Mouse (Mus musculus): ENCODE data around the gene Klhl12.
"Not testable (repeated sequence)": the region's sequence is repeated elsewhere in the genome, so short reads cannot be mapped to it uniquely, and the experiment has no call there.

Klhl12 gene

DNA sequence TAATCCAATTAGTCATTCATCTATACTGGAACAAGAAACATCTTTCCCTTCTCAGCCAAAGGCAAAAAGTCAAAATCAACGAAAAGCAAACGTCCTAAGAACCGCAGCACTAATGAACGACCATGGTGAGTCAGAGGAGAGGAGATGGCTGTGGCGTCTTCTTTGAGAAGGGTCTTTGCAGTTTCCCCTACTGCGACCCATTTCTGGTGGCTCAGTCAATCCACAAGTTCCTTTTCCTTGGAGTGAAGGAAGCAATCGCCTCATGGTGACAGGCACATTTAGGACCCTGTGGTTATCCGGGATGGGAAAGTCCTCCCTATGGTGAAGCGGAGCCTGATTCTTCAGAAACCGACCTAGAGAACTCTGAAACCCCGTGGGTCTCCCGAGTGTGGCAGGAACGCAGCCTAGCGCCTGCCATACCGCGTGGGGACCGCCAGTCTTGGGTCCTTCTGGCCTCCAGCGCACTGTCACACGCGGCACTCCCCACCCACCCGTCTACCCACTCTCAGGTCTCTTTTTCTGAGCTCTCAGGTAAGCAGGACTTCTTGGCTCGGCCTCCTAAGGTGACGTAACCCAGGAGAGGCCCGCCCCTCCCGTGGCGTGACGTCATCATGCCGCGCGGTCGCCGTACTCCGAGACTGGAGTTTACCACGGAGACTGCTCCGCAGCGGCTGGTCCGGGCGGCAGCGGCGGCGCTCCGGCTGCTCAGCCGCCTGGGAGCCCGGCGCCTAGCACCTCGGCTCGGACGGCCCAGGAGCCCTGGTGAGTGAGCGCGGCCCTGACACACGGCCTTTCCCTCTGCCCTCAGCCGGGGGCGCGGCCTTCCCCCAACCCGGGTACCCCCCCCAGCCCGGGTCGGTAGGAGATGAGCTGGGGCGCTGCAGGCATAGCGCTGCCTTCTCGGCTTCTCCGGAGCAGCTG lies at the start of gene Klhl12:
Gene Klhl12, plus strand, starts transcription at position 628 of the 921 bp plus-strand sequence.
- peak; percentile 97 for DNase-seq (ENCODE audit: extremely low read depth, insufficient read length, low spot score)

DNA sequence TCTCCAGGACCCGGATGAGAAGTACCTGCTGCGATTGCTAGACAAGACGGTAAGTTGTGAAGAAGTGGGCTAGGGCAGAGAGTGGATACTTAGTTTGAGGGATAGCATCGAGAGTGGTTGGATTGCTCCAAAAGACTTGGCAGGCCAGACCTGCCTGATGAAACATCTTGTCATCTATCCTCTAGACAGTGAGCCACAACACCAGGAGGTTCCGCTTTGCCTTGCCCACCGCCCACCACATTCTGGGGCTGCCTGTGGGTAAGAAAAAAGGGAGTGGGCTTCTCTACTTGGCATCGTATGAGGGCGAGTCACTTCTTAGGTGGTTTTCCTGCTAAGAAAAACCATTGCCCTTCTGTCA lies 48.9 kb upstream of the Klhl12 start:
- DNase-seq (ENCODE audit: extremely low read depth, insufficient read length, low spot score), result no peak

DNA sequence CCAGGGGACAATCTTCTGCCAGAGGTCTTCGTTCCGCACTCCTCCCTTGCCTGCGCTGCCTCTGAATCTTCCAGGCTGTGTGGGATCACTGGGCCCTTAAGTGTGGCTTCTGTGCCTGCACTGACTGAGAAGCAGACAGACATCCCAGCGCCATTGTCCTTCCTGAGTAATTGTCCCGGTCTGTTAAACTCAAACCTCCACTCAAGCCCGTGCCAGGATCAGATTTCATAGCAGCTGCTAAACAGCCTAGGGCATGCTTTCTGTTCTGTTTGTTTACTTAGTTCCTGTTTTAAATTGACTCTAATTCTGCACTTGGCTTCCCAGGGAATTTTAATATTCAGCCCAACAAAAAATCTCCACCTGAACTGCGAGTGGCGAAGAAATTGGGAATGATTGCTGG lies 47.3 kb upstream of the Klhl12 start:
- no peak for DNase-seq (ENCODE audit: extremely low read depth, insufficient read length, low spot score)

DNA sequence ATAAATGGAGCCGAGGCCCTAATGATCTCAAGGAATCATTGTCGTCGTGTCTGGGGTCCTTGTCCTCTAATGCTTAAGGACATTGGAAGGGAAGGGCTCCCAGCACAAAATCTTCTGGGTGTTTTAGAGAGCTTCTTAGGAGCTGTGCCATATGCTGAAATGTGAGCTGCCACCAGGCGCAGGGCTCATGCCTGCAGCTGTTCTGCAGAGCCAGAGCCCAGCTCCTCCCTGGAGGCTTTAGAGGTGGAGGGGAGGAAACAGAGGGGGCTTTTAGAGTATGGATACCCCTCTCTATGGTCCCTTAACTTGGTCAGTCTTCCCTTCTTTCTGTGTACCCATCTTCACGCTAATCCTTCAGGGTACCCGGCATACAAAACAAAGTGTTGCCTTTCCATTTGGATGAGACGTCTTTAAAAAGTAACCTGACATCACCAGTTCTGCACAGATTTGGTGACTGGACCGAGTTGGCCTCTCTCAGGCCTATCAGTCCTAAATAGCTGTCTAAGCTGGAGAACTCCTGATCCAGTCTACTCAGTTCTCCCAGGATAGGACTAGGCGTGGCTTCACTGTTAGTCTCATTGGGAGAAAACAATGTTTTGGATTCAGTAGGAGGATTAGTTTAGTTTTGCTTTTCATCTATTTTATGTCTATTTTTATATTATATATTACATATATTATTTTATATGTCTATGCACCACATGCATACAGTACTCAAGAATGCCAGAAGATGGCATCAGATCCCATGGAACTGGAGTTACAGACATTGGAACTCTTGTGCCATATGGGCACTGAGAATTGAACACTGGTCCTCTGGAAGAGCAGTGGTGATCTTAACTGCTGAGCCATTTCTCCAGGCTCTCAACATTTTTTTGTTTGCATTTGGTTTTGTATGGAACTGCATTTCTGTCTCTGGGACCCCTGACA lies 43.4 kb upstream of the Klhl12 start:
- DNase-seq (ENCODE audit: extremely low read depth, insufficient read length, low spot score), result no peak

DNA sequence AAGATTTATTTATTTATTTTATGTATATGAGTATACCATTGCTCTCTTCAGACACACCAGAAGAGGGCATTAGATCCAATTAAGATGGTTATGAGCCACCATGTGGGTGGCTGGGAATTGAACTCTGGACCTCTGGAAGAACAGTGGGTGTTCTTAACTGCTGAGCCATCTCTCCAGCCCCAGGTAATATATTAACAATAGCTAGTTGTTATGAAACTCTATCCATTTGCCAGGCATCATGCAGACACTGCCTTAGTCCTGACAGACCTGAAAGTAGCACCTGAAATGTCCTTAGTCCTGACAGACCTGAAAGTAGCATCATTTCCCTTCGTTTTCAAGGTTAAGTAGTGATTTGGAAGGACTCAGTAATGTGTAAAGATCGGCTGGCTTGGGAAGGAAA lies 41.3 kb upstream of the Klhl12 start:
- no peak for DNase-seq (ENCODE audit: extremely low read depth, insufficient read length, low spot score)

DNA sequence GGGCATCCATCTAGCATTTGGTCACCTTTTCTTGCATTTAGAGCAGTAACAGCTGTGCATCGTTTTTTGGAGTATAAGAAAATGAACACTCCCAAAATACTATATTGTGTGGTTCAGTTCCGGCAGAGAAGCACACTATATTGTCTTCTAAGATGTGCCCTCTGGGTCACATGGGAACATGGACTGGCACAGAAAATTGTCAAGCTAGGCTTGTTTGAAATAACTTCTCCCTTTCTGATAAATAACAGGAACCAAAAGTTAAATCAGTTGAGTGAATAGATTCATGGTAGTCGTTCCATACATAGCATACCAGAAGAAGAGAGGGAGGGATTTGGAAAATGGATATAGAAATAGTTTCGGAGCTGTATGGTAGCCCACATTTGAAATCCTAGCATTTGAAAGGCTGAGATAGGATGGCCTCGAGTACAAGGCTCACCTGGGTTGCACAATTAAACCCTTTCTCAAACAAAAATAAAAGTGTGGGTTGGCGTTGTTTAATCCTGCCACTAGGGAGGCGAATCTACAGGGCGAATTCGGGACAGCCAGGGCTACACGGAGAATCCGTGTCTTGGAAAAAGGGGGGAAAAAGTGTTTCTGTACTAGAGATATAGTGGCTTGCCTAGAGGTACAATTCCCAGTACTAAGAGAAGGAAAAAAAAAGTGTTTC lies 40.7 kb upstream of the Klhl12 start:
- DNase-seq (ENCODE audit: extremely low read depth, insufficient read length, low spot score), result no peak

DNA sequence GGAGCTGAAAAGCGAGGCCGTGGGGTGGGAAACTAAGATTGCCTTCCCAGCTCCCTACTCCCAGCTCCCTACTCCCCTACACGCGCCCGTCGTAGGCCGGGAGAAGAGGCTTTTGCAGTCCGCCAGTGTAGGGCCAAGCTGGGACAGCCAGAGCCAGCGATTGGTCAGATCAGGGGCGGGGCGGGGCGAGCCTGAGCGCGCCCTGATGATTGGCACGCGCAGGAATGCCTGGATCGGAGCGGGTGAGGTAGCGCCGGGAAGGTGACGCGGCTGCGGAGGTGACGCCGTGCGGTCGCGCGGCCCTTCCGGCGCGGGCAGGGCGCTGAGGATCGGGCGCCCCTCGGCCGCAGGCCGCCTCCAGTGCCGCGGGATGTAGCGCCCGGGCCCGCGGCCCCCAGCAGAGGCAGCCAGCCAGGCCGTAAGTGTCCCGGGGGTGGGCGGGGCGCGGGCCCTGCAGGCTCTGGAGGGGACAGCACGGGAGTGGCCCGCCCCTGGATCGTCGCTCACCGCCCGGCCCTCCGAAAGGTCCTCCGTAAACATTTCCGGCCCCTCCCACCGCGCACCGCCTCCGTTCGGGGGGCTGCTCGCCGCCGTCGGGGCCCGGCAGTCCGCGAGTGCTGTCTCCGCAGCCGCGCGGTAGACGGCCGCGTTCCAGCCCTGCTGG lies 40.0 kb upstream of the Klhl12 start, which contains the start of gene Adipor1:
Gene Adipor1, plus strand, starts transcription at position 211 of the 664 bp plus-strand sequence.
- peak; percentile 99 for DNase-seq (ENCODE audit: extremely low read depth, insufficient read length, low spot score)

DNA sequence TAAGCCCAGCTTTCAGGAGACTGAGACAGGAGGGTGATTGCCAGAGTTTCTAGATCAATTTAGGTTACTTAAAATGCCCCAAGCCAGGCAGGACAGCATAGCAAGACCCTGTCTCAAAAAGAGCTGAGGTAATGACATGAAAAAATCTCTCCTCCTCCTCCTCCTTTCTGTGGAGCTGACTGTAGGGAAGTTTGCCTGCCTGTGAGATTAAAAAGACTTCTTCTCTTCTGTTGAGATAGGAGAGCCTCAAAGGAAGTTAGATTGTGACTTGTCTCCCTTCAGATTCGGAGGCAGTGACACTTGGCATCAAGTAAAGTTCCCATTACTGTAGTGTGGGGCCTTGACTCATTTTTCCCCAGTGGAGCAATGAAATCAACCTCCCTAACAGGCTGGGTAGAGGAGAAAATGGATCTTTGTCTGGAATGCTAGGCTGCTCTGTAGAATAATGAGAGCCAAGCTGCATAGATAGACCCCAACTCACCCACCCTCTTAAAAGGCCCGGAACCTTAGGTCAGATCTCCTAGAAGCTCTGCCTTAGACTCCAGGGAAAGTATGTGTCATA lies 36.8 kb upstream of the Klhl12 start:
- DNase-seq (ENCODE audit: extremely low read depth, insufficient read length, low spot score), result no peak

DNA sequence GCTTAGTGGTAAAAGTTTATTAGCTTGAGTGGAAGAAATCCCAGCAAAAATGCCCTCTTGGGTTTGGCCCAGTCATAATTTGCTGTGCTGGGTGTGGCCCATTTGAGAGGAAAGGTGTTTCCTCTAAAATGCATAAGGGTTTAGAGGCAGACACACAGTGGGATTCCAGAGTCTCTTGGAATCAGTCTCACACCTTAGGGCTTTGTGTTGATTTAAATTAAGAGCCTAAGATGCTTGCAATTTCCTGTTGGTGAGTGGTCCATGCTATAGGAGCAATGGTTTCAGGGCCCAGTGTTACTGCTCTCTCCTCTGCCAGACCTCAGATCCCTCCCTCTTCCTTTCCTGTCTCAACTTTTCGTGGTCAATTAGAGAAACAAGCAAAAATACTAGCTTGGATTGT lies 36.2 kb upstream of the Klhl12 start:
- no peak for DNase-seq (ENCODE audit: extremely low read depth, insufficient read length, low spot score)

DNA sequence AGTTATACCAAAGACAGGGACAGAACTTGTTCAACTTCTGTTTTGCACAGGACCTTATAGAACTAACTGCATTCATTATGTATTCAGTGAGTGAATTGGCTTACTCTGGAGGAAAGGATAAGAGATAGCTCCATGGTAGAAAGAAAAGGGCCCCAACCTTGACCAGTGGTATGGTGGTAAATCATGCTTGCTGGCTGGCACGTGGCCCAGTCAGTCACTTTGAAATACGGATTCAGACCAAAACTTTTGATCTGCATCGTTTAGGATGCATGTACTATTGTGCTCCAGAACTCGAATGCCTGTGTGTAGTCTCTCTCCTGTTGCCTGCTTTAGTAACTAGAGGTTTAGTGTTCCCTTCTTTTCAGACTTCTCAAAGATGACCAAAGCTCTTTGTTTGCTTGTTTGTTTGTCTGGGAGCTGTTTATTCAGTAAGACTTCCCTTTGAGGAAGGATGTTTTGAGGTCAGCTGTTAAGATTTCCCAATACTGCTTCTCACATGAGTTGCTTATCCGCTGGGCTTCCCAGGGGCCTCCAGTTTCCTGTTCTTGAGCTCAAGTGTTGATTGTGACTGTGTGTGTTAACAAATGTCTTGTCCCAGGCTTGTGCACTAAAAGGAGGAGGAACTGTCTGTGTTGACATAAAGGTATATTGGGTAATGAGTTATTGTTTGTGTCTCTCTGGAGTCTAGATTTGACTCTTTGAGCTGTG lies 35.4 kb upstream of the Klhl12 start:
- no peak for DNase-seq (ENCODE audit: extremely low read depth, insufficient read length, low spot score)

DNA sequence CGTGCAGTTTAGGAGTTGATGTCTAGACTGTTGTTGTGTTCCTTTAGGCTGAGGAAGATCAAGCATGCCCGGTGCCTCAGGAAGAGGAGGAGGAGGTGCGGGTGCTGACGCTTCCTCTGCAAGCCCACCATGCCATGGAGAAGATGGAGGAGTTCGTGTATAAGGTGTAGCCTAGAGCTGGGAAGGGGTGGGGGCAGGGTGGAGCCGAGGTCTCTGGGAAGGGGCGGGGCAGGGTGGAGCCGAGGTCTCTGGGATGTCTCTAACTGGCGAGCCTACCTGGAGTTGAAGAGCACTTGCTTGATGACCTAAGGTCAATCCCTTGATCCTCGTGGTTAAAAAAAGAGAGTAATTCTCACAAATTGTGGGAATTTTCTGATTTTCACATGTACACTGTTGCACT lies 31.4 kb upstream of the Klhl12 start:
- DNase-seq (ENCODE audit: extremely low read depth, insufficient read length, low spot score), result no peak

DNA sequence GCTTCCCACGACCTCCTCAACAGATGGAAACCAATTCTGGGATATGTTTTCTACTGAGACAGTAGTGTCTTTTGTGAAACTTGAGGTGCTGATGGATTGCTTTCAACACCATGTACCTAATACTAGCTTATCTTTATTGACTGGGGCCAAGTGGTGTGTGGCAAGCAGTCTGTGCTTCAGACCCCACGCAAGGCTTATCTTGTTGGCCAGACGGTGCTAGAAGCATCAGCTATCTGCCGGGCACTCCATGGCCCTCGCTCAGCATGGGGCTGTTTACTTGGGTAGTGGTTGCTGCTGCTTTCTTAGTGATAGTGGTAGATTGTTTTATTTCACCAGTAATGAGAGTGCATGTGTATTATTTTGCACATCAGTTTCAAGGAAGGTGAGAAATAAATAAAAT lies 29.0 kb upstream of the Klhl12 start:
- DNase-seq (ENCODE audit: extremely low read depth, insufficient read length, low spot score), result no peak

DNA sequence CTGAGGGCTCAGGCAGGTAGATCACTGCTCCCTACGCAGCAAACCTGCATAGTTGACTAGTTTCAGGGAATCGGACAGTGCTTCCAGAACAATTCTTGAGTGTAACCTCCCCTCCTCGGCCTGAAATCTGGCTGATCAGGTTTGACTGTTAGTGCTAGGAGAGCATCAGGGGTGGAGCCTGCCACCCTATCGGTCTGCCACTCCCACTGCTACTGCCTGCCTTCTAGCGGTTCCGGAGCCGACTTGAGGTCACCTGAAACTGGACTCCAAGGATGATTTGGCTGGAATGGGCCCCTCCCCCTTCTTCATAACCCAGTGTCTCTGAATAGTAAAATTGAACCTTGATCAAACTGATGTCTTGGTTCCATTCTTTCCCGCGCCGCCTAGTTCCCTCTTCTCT lies 22.3 kb upstream of the Klhl12 start:
- DNase-seq (ENCODE audit: extremely low read depth, insufficient read length, low spot score), result no peak

DNA sequence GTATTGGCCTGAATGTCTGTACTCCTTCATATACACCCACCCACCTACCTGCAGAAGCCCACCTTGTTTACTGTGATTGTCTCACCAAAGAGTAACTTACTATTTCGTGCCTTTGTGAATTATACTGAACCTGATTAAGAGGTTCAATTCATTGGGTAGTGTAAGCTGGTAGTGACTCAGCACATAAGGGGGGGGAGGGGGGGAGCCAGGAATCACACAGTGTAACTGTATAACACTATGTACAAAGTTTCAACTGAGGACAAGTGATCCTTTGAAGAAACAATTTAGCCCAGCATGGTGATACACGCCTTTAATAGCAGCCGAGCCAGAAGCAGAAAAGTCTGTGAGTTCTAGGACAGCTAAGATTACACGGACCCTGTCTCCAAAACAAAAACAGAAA lies 21.9 kb upstream of the Klhl12 start:
- no peak for DNase-seq (ENCODE audit: extremely low read depth, insufficient read length, low spot score)

DNA sequence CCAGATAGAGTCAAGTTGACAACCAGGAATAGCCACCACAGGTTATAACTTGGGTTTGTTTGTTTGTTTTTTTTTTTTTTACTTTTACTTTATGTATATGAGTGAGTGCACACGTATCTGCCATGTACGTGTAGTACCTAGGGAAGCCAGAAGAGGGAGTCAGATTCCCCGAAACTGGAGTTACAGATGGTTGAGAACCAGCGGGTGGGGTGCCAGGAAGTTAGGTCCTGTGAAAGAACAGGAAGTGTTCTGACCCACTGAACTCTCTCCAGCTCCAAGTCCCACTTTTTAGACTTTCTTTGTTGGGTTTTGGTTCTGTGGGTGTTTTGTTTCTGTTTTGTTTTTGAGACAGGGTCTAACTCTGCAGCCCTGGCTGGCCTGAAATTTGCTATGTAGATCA lies 19.9 kb upstream of the Klhl12 start:
- no peak for DNase-seq (ENCODE audit: extremely low read depth, insufficient read length, low spot score)

DNA sequence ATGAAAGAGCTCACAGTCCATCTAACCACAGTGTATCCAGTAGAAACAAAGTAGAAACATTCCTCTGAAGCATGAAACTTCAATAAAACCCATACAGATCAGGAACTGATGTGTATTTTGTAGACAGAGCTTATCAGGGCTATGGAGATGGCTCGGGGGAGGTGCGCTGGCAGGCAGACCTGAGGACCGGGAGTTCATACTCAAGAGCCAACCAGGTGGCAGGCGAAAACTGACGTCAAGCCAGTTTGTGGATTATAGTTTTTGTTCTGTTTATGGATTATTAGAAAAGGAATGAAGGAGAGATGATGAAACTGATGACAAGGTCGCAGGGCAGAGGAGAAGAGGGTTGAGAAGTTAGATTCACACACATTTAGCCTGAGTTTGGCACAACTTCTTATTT lies 14.9 kb upstream of the Klhl12 start:
- DNase-seq (ENCODE audit: extremely low read depth, insufficient read length, low spot score), result no peak

DNA sequence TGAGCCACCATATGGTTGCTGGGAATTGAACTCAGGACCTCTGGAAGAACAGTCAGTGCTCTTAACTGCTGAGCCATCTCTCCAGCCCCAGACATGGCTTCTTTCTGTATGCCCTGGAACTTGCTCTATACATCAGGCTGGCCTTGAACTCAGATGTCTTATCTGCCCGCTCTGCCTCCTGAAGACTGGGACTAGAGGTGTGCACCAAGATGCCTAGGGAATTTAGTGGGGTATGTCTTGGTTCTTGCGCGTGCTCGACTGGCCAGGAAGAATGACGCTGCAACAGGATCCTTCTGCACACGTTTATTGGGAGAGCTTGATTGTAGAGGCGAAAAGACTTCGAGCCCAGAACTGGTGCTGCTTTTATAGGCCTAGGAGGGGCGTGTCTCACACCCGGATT lies 13.6 kb upstream of the Klhl12 start:
- not testable (repeated sequence) for DNase-seq (ENCODE audit: extremely low read depth, insufficient read length, low spot score)

DNA sequence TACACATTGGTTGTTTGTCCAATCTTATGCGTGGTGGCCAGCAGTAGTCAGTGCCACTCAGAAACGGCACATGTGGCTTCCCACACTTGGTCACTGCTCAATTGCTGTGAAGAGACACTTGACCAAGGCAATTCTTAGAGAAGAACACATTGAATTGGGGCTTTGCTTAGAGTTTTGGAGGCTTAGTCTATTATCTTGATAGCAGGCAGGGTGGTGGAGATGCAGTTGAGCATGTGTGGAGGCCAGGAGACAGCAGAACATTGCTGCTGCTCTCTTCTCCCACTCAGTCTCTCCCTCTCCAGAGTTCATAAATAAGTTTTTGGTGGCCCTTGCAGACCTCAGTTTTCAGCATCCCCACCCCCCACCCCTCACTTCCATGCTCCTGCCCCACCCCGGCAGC lies 12.9 kb upstream of the Klhl12 start:
- DNase-seq (ENCODE audit: extremely low read depth, insufficient read length, low spot score), result no peak

DNA sequence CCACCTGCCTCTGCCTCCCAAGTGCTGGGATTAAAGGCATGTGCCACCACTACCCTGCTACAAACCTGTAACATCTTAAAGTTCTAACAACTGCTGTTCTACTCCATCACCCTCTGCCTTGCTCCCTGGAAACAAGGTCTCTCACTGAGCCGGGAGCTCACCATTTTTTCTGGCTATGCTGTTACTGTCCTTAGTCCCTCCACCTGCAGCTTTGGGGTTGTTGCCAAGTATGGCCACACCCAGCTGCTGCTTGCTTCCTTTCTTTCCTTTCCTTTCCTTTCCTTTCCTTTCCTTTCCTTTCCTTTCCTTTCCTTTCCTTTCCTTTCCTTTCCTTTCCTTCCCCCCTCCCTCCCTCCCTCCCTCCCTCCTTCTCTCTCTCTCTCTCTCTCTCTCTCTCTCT lies 12.0 kb upstream of the Klhl12 start:
- not testable (repeated sequence) for DNase-seq (ENCODE audit: extremely low read depth, insufficient read length, low spot score)

DNA sequence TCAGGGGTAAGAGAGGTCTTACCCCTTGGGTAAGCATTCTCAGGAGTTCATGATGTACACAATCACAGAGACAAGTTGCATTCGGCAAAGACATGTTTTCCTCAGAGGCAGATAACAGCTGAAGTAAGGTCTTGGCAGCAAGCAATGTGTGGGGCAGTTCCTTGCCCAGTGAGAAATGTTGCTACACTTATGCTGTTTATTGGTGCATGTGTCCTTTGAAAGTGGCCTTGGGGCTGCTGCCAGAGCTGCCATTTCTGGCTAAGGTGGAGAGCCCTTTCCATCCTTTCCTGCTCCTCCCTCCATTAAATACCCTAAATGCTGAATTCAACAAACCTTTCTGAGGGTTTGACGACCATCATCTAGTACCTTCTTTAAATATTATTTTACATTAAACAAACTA lies 9.9 kb upstream of the Klhl12 start:
- no peak for DNase-seq (ENCODE audit: extremely low read depth, insufficient read length, low spot score)
